In genomic region chr11:83339705-83340104, GRCm38 (mm10) we compare ENCODE assay signal across 22 mouse cellular contexts. TPM values are rescaled to one million over a fixed set of nuclear protein-coding genes. Genes with fewer than 3 reads are reported as not detected.
DNase-seq lines count a peak whose midpoint lies in the region; ATAC-seq and TF ChIP-seq lines count a peak whose summit lies in the region.
"Had no signal": no experiment of that assay in that cellular context is flagged by ENCODE, and none has a peak within 500 bp of the region (broad histone marks: within the 10 kb centered on the region; RNA-seq: fewer than 3 reads in every experiment).

No protein-coding gene starts in this region.

- TF ChIP-seq CTCF in midbrain, postnatal 0 days (IDR thresholded peaks at IDR 0.05): no peak

- no peaks in the 10 kb centered on the region for H3K9me3 ChIP-seq in midbrain, embryonic 11.5 days (ENCODE audit: control insufficient read depth, low read length)
- no peaks in the 10 kb centered on the region for H3K9me3 ChIP-seq in midbrain, postnatal 0 days (ENCODE audit: low read length)
- no peaks in the 10 kb centered on the region for H3K9me3 ChIP-seq in ES-E14 (ENCODE audit: control insufficient read depth, insufficient read depth, low read depth, low read length)
- H3K9me3 ChIP-seq in neural tube, embryonic 15.5 days (replicated peaks): no peaks in the 10 kb centered on the region
- H3K9me3 ChIP-seq: embryonic facial prominence, embryonic 10.5 days; embryonic facial prominence, embryonic 12.5 days; forebrain, embryonic 13.5 days; forebrain, embryonic 15.5 days had no signal

- peaks cover 20% of the 10 kb centered on the region; the same call in 1 of the 2 replicates for H3K36me3 ChIP-seq in midbrain, embryonic 11.5 days (ENCODE audit: control insufficient read depth, insufficient read depth, low read length)
- peaks cover 59% of the 10 kb centered on the region for H3K36me3 ChIP-seq in midbrain, postnatal 0 days (ENCODE audit: insufficient read depth, low read length)
- H3K36me3 ChIP-seq in ES-E14 (ENCODE audit: control insufficient read depth, insufficient read depth, low read length, poor library complexity, severe bottlenecking): peaks cover 19% of the 10 kb centered on the region
- H3K36me3 ChIP-seq in neural tube, embryonic 15.5 days: peaks cover 80% of the 10 kb centered on the region

- H3K27ac ChIP-seq in midbrain, embryonic 11.5 days (ENCODE audit: low read depth, low read length): no peak overlapping the region
- no peak overlapping the region for H3K27ac ChIP-seq in midbrain, postnatal 0 days (ENCODE audit: low read depth, low read length)
- H3K27ac ChIP-seq in ES-E14 (ENCODE audit: insufficient read depth, low read depth, low read length, poor library complexity, severe bottlenecking): no peak overlapping the region
- H3K27ac ChIP-seq in neural tube, embryonic 15.5 days (replicated peaks): no peak overlapping the region
- H3K27ac ChIP-seq: embryonic facial prominence, embryonic 10.5 days; embryonic facial prominence, embryonic 12.5 days; forebrain, embryonic 13.5 days; forebrain, embryonic 15.5 days had no signal

- in situ Hi-C loops in ES-E14 (cut with MboI; ENCODE audit: low sequenced_read_pairs in 2 of 2, unreplicated experiment in 2 of 2): no loop called here

- H3K9ac ChIP-seq in midbrain, embryonic 11.5 days (ENCODE audit: low read length): no peak overlapping the region
- H3K9ac ChIP-seq in midbrain, postnatal 0 days (replicated peaks; ENCODE audit: low read length, poor library complexity, severe bottlenecking): no peak overlapping the region
- no peak overlapping the region for H3K9ac ChIP-seq in ES-E14 (ENCODE audit: insufficient read depth, low read depth, low read length, poor library complexity, severe bottlenecking)
- H3K9ac ChIP-seq in neural tube, embryonic 15.5 days (replicated peaks): no peak overlapping the region
- H3K9ac ChIP-seq: embryonic facial prominence, embryonic 12.5 days; forebrain, embryonic 13.5 days; forebrain, embryonic 15.5 days; forebrain, postnatal 0 days had no signal

- H3K27me3 ChIP-seq in midbrain, embryonic 11.5 days (ENCODE audit: control insufficient read depth, insufficient read depth, low read length): no peaks in the 10 kb centered on the region
- no peaks in the 10 kb centered on the region for H3K27me3 ChIP-seq in midbrain, postnatal 0 days (ENCODE audit: insufficient read depth, low read length)
- H3K27me3 ChIP-seq in neural tube, embryonic 15.5 days (replicated peaks): no peaks in the 10 kb centered on the region
- H3K27me3 ChIP-seq: embryonic facial prominence, embryonic 12.5 days; forebrain, embryonic 13.5 days; forebrain, embryonic 15.5 days had no signal

- H3K4me1 ChIP-seq in midbrain, embryonic 11.5 days (ENCODE audit: control insufficient read depth, insufficient read depth, low read length): no peaks in the 10 kb centered on the region
- no peaks in the 10 kb centered on the region for H3K4me1 ChIP-seq in midbrain, postnatal 0 days (ENCODE audit: insufficient read depth, low read length)
- H3K4me1 ChIP-seq in ES-E14 (ENCODE audit: control insufficient read depth in 2 of 2, insufficient read depth in 2 of 2, low read length in 2 of 2, poor library complexity in 1 of 2): no peaks in the 10 kb centered on the region; a peak in 1 of 4 replicates
- no peaks in the 10 kb centered on the region for H3K4me1 ChIP-seq in neural tube, embryonic 15.5 days
- H3K4me1 ChIP-seq: embryonic facial prominence, embryonic 10.5 days; embryonic facial prominence, embryonic 12.5 days; forebrain, embryonic 15.5 days had no signal

- ATAC-seq in midbrain, embryonic 11.5 days (ENCODE audit: low FRiP score): no peak
- no peak for ATAC-seq in midbrain, postnatal 0 days (ENCODE audit: low FRiP score)
- no peak for ATAC-seq in neural tube, embryonic 15.5 days (ENCODE audit: low FRiP score)
- ATAC-seq: forebrain, embryonic 13.5 days; forebrain, embryonic 15.5 days; forebrain, postnatal 0 days had no signal

- H3K4me3 ChIP-seq in midbrain, embryonic 11.5 days (ENCODE audit: low read depth, low read length): no peak overlapping the region
- H3K4me3 ChIP-seq in midbrain, postnatal 0 days (ENCODE audit: low read depth, low read length): no peak overlapping the region
- H3K4me3 ChIP-seq in ES-E14 (ENCODE audit: insufficient read depth in 1 of 2, low read depth in 1 of 2, low read length in 2 of 2, poor library complexity in 1 of 2, severe bottlenecking in 1 of 2): no peak overlapping the region
- no peak overlapping the region for H3K4me3 ChIP-seq in neural tube, embryonic 15.5 days (replicated peaks)
- H3K4me3 ChIP-seq: embryonic facial prominence, embryonic 10.5 days; embryonic facial prominence, embryonic 12.5 days; forebrain, embryonic 13.5 days; forebrain, embryonic 15.5 days had no signal

- peak; percentile 72 for DNase-seq in midbrain, embryonic 11.5 days (ENCODE audit: low spot score, missing footprints)
- DNase-seq in midbrain, postnatal 0 days (ENCODE audit: low spot score): no peak
- DNase-seq in ES-E14 (ENCODE audit: low read depth, low spot score) (peak; percentile 17), ZHBTc4 (ENCODE audit: low read depth, low spot score) (peak; percentile 54)
- no peak for DNase-seq in ovary, adult 18-20 months (ENCODE audit: low spot score)
- DNase-seq in retina, postnatal 1 day: no peak
- DNase-seq: adrenal gland, adult 2 months; adrenal gland, postnatal 10 days; adrenal gland, postnatal 36 days; cerebellum, adult 11-12 months; cerebellum, adult 2 months; cerebellum, adult 9-10 months; cerebellum, postnatal 10 days; cerebellum, postnatal 25 days; forebrain, postnatal 0 days had no signal

- no peak overlapping the region for H3K4me2 ChIP-seq in midbrain, embryonic 11.5 days
- H3K4me2 ChIP-seq in midbrain, postnatal 0 days (ENCODE audit: low read depth, low read length, poor library complexity, severe bottlenecking): no peak overlapping the region
- H3K4me2 ChIP-seq in neural tube, embryonic 15.5 days: no peak overlapping the region
- H3K4me2 ChIP-seq: embryonic facial prominence, embryonic 12.5 days; forebrain, embryonic 13.5 days; forebrain, embryonic 15.5 days had no signal

- 22% methylated on average over 2 of the region's 2 CpGs for WGBS in midbrain, embryonic 11.5 days
- WGBS in midbrain, postnatal 0 days: 30% methylated on average over 2 of the region's 2 CpGs
- 21% methylated on average over 2 of the region's 2 CpGs for WGBS in neural tube, embryonic 15.5 days

TF ChIP-seq in ES-E14, 5 proteins besides CTCF, POLR2A, EP300 and RAD21:
- TF ChIP-seq ZNF384 (IDR thresholded peaks at IDR 0.05; ENCODE audit: low read depth, low read length): no peak
- TF ChIP-seq ZC3H11A (IDR thresholded peaks at IDR 0.05; ENCODE audit: borderline replicate concordance, low read depth, low read length): no peak
- no peak for TF ChIP-seq CHD2 (IDR thresholded peaks at IDR 0.05; ENCODE audit: low read depth, low read length)
- no peak for TF ChIP-seq HCFC1 (IDR thresholded peaks at IDR 0.05; ENCODE audit: borderline replicate concordance, insufficient read depth, low read length)

RNA-seq across cellular contexts. Expression of gene Pex12, which starts 37.3 kb away (rescaled TPM):
- 20.1 and 20.8 TPM in 2 replicates for polyA plus RNA-seq in midbrain, embryonic 11.5 days (2014; fragmentation: Nextera tagmentation; extraction: Ambion mirVana)
- total RNA-seq in midbrain, postnatal 0 days (2014; rRNA removed): 9.5 and 10.1 TPM in 2 replicates
- polyA plus RNA-seq in midbrain, postnatal 0 days (2015; fragmentation: Nextera tagmentation; extraction: Ambion mirVana): 10.4 and 11.8 TPM in 2 replicates
- total RNA-seq in ES-E14 (2012; rRNA removed): 5.4 and 10.0 TPM in 2 replicates
- 14.6 and 16.8 TPM in 2 replicates for polyA plus RNA-seq in neural tube, embryonic 15.5 days (2015; fragmentation: Nextera tagmentation; extraction: Ambion mirVana)

RNA-seq across cellular contexts. Expression of gene Ap2b1, which starts 40.9 kb away (rescaled TPM):
- 121 and 130 TPM in 2 replicates for polyA plus RNA-seq in midbrain, embryonic 11.5 days (2014; fragmentation: Nextera tagmentation; extraction: Ambion mirVana)
- total RNA-seq in midbrain, postnatal 0 days (2014; rRNA removed): 232 and 258 TPM in 2 replicates
- polyA plus RNA-seq in midbrain, postnatal 0 days (2015; fragmentation: Nextera tagmentation; extraction: Ambion mirVana): 107 and 110 TPM in 2 replicates
- total RNA-seq in ES-E14 (2012; rRNA removed): 49.0 and 58.5 TPM in 2 replicates
- 100 and 101 TPM in 2 replicates for polyA plus RNA-seq in neural tube, embryonic 15.5 days (2015; fragmentation: Nextera tagmentation; extraction: Ambion mirVana)

RNA-seq across cellular contexts. Expression of gene Slfn14, which starts 53.2 kb away (rescaled TPM):
- 0.79 and 0.88 TPM in 2 replicates for polyA plus RNA-seq in midbrain, embryonic 11.5 days (2014; fragmentation: Nextera tagmentation; extraction: Ambion mirVana)
- not detected in 2 replicates for total RNA-seq in midbrain, postnatal 0 days (2014; rRNA removed)
- not detected in 2 replicates for polyA plus RNA-seq in midbrain, postnatal 0 days (2015; fragmentation: Nextera tagmentation; extraction: Ambion mirVana)
- not detected in 2 replicates for total RNA-seq in ES-E14 (2012; rRNA removed)
- 0.09 TPM in 1 of 2 replicates, not detected in the other for polyA plus RNA-seq in neural tube, embryonic 15.5 days (2015; fragmentation: Nextera tagmentation; extraction: Ambion mirVana)
- total RNA-seq: adrenal gland, adult 2 months; adrenal gland, postnatal 36 days; forebrain, postnatal 0 days had no signal
- polyA plus RNA-seq: adrenal gland, adult 2 months; C2C12; cortical plate, adult 2 months; forebrain, embryonic 15.5 days; forebrain, postnatal 0 days had no signal

Comparison
In these comparisons a context has a peak if more than half of its experiments do, and no peak if none do; other contexts are left out.
1. DNase-seq: peak in midbrain, embryonic 11.5 days (single experiment), ES-E14 (single experiment) and ZHBTc4 (single experiment); none in midbrain, postnatal 0 days (single experiment), ovary, adult 18-20 months (single experiment) and retina, postnatal 1 day (single experiment).